Mouse (Mus musculus) midbrain, embryonic 12.5 days (tissue): ENCODE results near the gene Olfr498. TPM values are rescaled to one million over a fixed set of nuclear protein-coding genes. Genes with fewer than 3 reads are reported as not detected.

Experiments
- ATAC-seq: fragments of 200-750 bp; cut with Nextera tagmentation; 2 replicates; pipeline ENCODE4 v1.8.0; 2017; ENCODE audit warnings: low read depth, moderate TSS enrichment, moderate library complexity; ENCODE audit not compliant: low FRiP score
- H3K27ac ChIP-seq: fragments of 300-500 bp; sonication (generic); replicated peaks from 2 replicates; pipeline ENCODE4 v1.5.1; 2016; ENCODE audit warnings: mild to moderate bottlenecking
- H3K27me3 ChIP-seq: fragments of 300-500 bp; sonication (generic); 2 replicates; pipeline ENCODE4 v1.6.1; 2016; ENCODE audit warnings: mild to moderate bottlenecking
- H3K36me3 ChIP-seq: fragments of 300-500 bp; sonication (generic); 2 replicates; pipeline ENCODE4 v1.6.1; 2016
- H3K4me1 ChIP-seq: fragments of 300-500 bp; sonication (generic); 2 replicates; pipeline ENCODE4 v1.6.1; 2016
- H3K4me2 ChIP-seq: fragments of 300-500 bp; sonication (generic); replicated peaks from 2 replicates; pipeline ENCODE4 v1.6.1; 2016; ENCODE audit warnings: mild to moderate bottlenecking, moderate library complexity
- H3K4me3 ChIP-seq: fragments of 300-500 bp; sonication (generic); 2 replicates; pipeline ENCODE4 v1.5.1; 2016; ENCODE audit warnings: mild to moderate bottlenecking
- H3K9ac ChIP-seq: fragments of 300-500 bp; sonication (generic); replicated peaks from 2 replicates; pipeline ENCODE4 v1.6.1; 2016; ENCODE audit warnings: mild to moderate bottlenecking, moderate library complexity
- H3K9me3 ChIP-seq: fragments of 300-500 bp; sonication (generic); 2 replicates; pipeline ENCODE4 v1.6.1; 2016; ENCODE audit warnings: mild to moderate bottlenecking
- WGBS: fragments of 180-500 bp; shearing (Covaris S2); methylation state at CpG from one replicate; pipeline ENCODE4 v1.1.7; 2016; 5-methylcytosine and 5-hydroxymethylcytosine counted together
- polyA plus RNA-seq: library from polyadenylated mRNA; unstranded; fragments of >200 nt; fragmentation: Nextera tagmentation; extraction: Ambion mirVana; gene quantifications from 2 replicates; pipeline ENCODE4 v1.2.1, GENCODE M21; 2016

Olfr498 gene
- not detected in 2 replicates for polyA plus RNA-seq

DNA sequence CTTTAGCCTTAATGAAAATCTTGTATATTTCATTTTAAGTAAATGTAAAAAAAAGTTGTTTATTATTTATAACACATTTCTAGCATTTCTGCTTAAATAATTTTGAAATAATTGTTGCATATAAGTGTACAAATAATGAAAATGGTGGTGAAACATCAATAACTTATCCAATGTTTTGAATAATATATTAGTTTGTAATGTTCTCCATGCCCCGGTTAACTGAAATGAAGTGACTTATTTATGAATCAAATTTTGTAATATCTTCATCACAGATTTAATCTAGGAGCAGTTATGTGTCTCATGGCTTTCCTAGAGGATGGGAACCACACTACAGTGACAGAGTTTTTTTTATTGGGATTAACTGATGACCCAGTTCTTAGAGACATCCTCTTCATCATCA, at the start of gene Olfr498:
TSS of gene Olfr498 (plus strand) at position 301 of the 400 bp plus-strand sequence.
- no peak for ATAC-seq
- no peak within 1 kb of the TSS for H3K27ac ChIP-seq
- H3K9ac ChIP-seq: no peak within 1 kb of the TSS

GRCm38 (mm10) chr7:108420121-108420520, 45.0 kb upstream of the Olfr498 start, which contains the start of gene Olfr497:
Olfr497 (plus strand) TSS chr7:108420421.
- Histone ChIP-seq H3K9ac (no peak within 1 kb of the TSS), H3K4me1 (no peaks in the 10 kb centered on the region), H3K36me3 (no peaks in the 10 kb centered on the region), H3K4me3 (no peak within 1 kb of the TSS), H3K27ac (no peak within 1 kb of the TSS), H3K9me3 (no peaks in the 10 kb centered on the region), H3K4me2 (no peak within 1 kb of the TSS), H3K27me3 (no peaks in the 10 kb centered on the region)
- 87% methylated on average over 2 of the region's 2 CpGs for WGBS
- no peak for ATAC-seq

More for the DNA sequence above, at the start of gene Olfr498:
- 87% methylated on average over 1 of the region's 1 CpGs for WGBS
- H3K9me3 ChIP-seq: no peaks in the 10 kb centered on the region
- no peak within 1 kb of the TSS for H3K4me2 ChIP-seq
- no peaks in the 10 kb centered on the region for H3K4me1 ChIP-seq
- no peaks in the 10 kb centered on the region for H3K27me3 ChIP-seq
- no peak within 1 kb of the TSS for H3K4me3 ChIP-seq
- H3K36me3 ChIP-seq: no peaks in the 10 kb centered on the region

Other genes with a start within 250 kb of the Olfr498 start
- gene Olfr488, start 207.0 kb upstream of the Olfr498 start, polyA plus RNA-seq: not detected in 2 replicates
- not detected in 2 replicates for gene Olfr490, start 176.4 kb upstream of the Olfr498 start, polyA plus RNA-seq
- not detected in 2 replicates for gene Olfr491, start 151.9 kb upstream of the Olfr498 start, polyA plus RNA-seq
- gene Olfr492, start 141.7 kb upstream of the Olfr498 start, polyA plus RNA-seq: not detected in 2 replicates
- gene Olfr493, start 118.3 kb upstream of the Olfr498 start, polyA plus RNA-seq: not detected in 2 replicates
- gene Olfr494, start 100.0 kb upstream of the Olfr498 start, polyA plus RNA-seq: not detected in 2 replicates
- gene Olfr495, start 72.2 kb upstream of the Olfr498 start, polyA plus RNA-seq: not detected in 2 replicates
- gene Olfr497, start 44.9 kb upstream of the Olfr498 start, polyA plus RNA-seq: not detected in 2 replicates
- gene Olfr502, start 59.7 kb downstream of the Olfr498 start, polyA plus RNA-seq: not detected in 2 replicates
- gene Olfr503, start 79.2 kb downstream of the Olfr498 start, polyA plus RNA-seq: not detected in 2 replicates
- gene Olfr504, start 100.5 kb downstream of the Olfr498 start, polyA plus RNA-seq: not detected in 2 replicates
- not detected in 2 replicates for gene Olfr506, start 145.5 kb downstream of the Olfr498 start, polyA plus RNA-seq
- not detected in 2 replicates for gene Olfr507, start 156.5 kb downstream of the Olfr498 start, polyA plus RNA-seq
- not detected in 2 replicates for gene Olfr508, start 164.7 kb downstream of the Olfr498 start, polyA plus RNA-seq
- gene Olfr509, start 186.6 kb downstream of the Olfr498 start, polyA plus RNA-seq: not detected in 2 replicates
- not detected in 2 replicates for gene Olfr510, start 201.1 kb downstream of the Olfr498 start, polyA plus RNA-seq
- gene Olfr512, start 248.0 kb downstream of the Olfr498 start, polyA plus RNA-seq: not detected in 2 replicates